Comparison of ENCODE assay signal across 14 mouse cellular contexts in the genomic region with DNA sequence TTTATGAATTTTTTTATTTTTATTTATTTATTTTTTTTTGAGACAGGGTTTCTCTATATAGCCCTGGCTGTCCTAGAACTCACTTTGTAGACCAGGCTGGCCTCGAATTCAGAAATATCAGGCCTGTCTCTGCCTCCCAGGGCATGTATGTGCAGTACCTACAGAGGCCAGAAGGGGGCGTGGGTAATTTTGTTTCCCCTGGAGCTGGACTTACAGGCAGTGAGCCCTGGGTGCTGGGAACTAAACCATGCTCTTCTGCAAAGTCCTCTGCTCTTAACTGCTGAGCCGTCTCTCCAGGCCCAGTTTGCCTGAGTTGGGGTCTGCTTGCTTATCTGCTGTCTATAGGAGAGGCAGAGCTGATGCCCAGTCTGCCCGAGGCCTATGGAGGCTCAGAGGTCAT. TPM values are rescaled to one million over a fixed set of nuclear protein-coding genes. Genes with fewer than 3 reads are reported as not detected.
A peak's percentile ranks its signal among the peaks of the same experiment; 100 is the strongest.
DNase-seq lines count a peak whose midpoint lies in the region; ATAC-seq and TF ChIP-seq lines count a peak whose summit lies in the region.
"Had no signal": no experiment of that assay in that cellular context is flagged by ENCODE, and none has a peak within 500 bp of the region (broad histone marks: within the 10 kb centered on the region; RNA-seq: fewer than 3 reads in every experiment).

No protein-coding gene starts in this region.

- H3K9me3 ChIP-seq in limb, embryonic 11.5 days (ENCODE audit: control insufficient read depth, low read length): 0 out of 2 replicates have a peak, but pooled peaks cover 2% of the 10 kb centered on the region
- no peaks in the 10 kb centered on the region for H3K9me3 ChIP-seq in hindbrain, embryonic 14.5 days (ENCODE audit: control insufficient read depth, low read length)

- no peaks in the 10 kb centered on the region for H3K36me3 ChIP-seq in limb, embryonic 11.5 days (ENCODE audit: control insufficient read depth, insufficient read depth, low read length)
- H3K36me3 ChIP-seq in hindbrain, embryonic 14.5 days (replicated peaks; ENCODE audit: control insufficient read depth, insufficient read depth): no peaks in the 10 kb centered on the region
- H3K36me3 ChIP-seq: limb, embryonic 13.5 days had no signal

- intact Hi-C loops in gastrocnemius, adult 2 months (cut with DNase I): no loop called here

- H3K9ac ChIP-seq in limb, embryonic 11.5 days (ENCODE audit: low read length): no peak overlapping the region
- H3K9ac ChIP-seq in hindbrain, embryonic 14.5 days: no peak overlapping the region
- H3K9ac ChIP-seq: limb, embryonic 13.5 days had no signal

- 63% methylated on average over 4 of the region's 4 CpGs for WGBS in limb, embryonic 11.5 days
- WGBS in hindbrain, embryonic 14.5 days: 67% methylated on average over 4 of the region's 4 CpGs

- TF ChIP-seq CTCF in gastrocnemius, adult 2 months (IDR thresholded peaks at IDR 0.05): peak; percentile 53

- H3K27me3 ChIP-seq in limb, embryonic 11.5 days (ENCODE audit: control insufficient read depth, insufficient read depth, low read length): peaks cover 19% of the 10 kb centered on the region
- peaks cover 22% of the 10 kb centered on the region for H3K27me3 ChIP-seq in hindbrain, embryonic 14.5 days (ENCODE audit: control insufficient read depth, insufficient read depth, low read length)

- no peak overlapping the region for H3K4me3 ChIP-seq in gastrocnemius, adult 2 months
- no peak overlapping the region for H3K4me3 ChIP-seq in limb, embryonic 11.5 days (ENCODE audit: low read depth, low read length)
- no peak overlapping the region for H3K4me3 ChIP-seq in hindbrain, embryonic 14.5 days (replicated peaks; ENCODE audit: low read length)
- H3K4me3 ChIP-seq: erythroblast, embryonic 14.5 days; limb, embryonic 13.5 days had no signal

- no peak for ATAC-seq in limb, embryonic 11.5 days (ENCODE audit: insufficient number of reproducible peaks, low FRiP score, low TSS enrichment, low read depth)
- no peak for ATAC-seq in hindbrain, embryonic 14.5 days (ENCODE audit: low FRiP score)
- ATAC-seq: midbrain, embryonic 16.5 days; Patski had no signal

- no peak overlapping the region for H3K4me2 ChIP-seq in limb, embryonic 11.5 days (ENCODE audit: low read depth, severe bottlenecking)
- H3K4me2 ChIP-seq in hindbrain, embryonic 14.5 days (replicated peaks): no peak overlapping the region
- H3K4me2 ChIP-seq: limb, embryonic 13.5 days had no signal

- no peak overlapping the region for H3K27ac ChIP-seq in gastrocnemius, adult 2 months
- H3K27ac ChIP-seq in limb, embryonic 11.5 days (replicated peaks; ENCODE audit: low read depth, low read length): no peak overlapping the region
- H3K27ac ChIP-seq in hindbrain, embryonic 14.5 days: no peak overlapping the region
- H3K27ac ChIP-seq: limb, embryonic 13.5 days had no signal

- no peak for DNase-seq in gastrocnemius, adult 2 months
- no peak for DNase-seq in gastrocnemius, adult 18-20 months (ENCODE audit: low spot score)
- DNase-seq in spleen, postnatal 4 days (ENCODE audit: low spot score in 2 of 2): peak; percentile 47 to 80
- no peak for DNase-seq in spleen, adult 18-20 months
- DNase-seq in limb, embryonic 11.5 days (ENCODE audit: low spot score): peak; percentile 52
- peak; percentile 67 for DNase-seq in thymus, postnatal 4 days
- no peak for DNase-seq in gastrocnemius, postnatal 25 days
- DNase-seq in hindbrain, embryonic 14.5 days (ENCODE audit: low spot score): no peak
- DNase-seq: cerebellum, adult 9-10 months; kidney, adult 8-10 months had no signal

- peaks cover 5% of the 10 kb centered on the region; the same call in 1 of the 2 replicates for H3K4me1 ChIP-seq in limb, embryonic 11.5 days (ENCODE audit: control insufficient read depth, insufficient read depth, low read length)
- no peaks in the 10 kb centered on the region; the same call in 1 of the 2 replicates for H3K4me1 ChIP-seq in hindbrain, embryonic 14.5 days (replicated peaks; ENCODE audit: control insufficient read depth, insufficient read depth, low read length)

RNA-seq across cellular contexts. Expression of gene Amz1, which starts 8.3 kb away (rescaled TPM):
- total RNA-seq in gastrocnemius, adult 2 months (2021): under 1 TPM in 1 of 2 experiments, not detected in 1; 0.17 TPM
- total RNA-seq in gastrocnemius, adult 18-20 months (2021): under 1 TPM in 1 of 2 experiments, not detected in 1; 0.36 TPM
- 0.52 and 0.71 TPM in 2 replicates for polyA plus RNA-seq in limb, embryonic 11.5 days (2014; fragmentation: Nextera tagmentation; extraction: Ambion mirVana)
- total RNA-seq in gastrocnemius, postnatal 25 days (2021): under 1 TPM in 1 of 2 experiments, not detected in 1; 0.29 TPM
- 3.7 and 3.9 TPM in 2 replicates for polyA plus RNA-seq in hindbrain, embryonic 14.5 days (2014; fragmentation: Nextera tagmentation; extraction: Ambion mirVana)
- polyA plus RNA-seq: erythroblast, embryonic 14.5 days had no signal

RNA-seq across cellular contexts. Expression of gene Brat1, which starts 27.4 kb away (rescaled TPM):
- total RNA-seq in gastrocnemius, adult 2 months (2021): 1 to 10 TPM; 4.9 to 5.5 TPM
- total RNA-seq in gastrocnemius, adult 18-20 months (2021): 1 to 10 TPM; 4.5 to 5.3 TPM
- polyA plus RNA-seq in limb, embryonic 11.5 days (2014; fragmentation: Nextera tagmentation; extraction: Ambion mirVana): 11.7 and 12.0 TPM in 2 replicates
- 1 to 10 TPM; 4.8 to 5.8 TPM for total RNA-seq in gastrocnemius, postnatal 25 days (2021)
- polyA plus RNA-seq in hindbrain, embryonic 14.5 days (2014; fragmentation: Nextera tagmentation; extraction: Ambion mirVana): 19.1 and 19.8 TPM in 2 replicates

RNA-seq across cellular contexts. Expression of gene Iqce, which starts 30.0 kb away (rescaled TPM):
- 1 to 10 TPM; 2.2 to 3.3 TPM for total RNA-seq in gastrocnemius, adult 2 months (2021)
- 1 to 10 TPM; 1.6 to 2.2 TPM for total RNA-seq in gastrocnemius, adult 18-20 months (2021)
- polyA plus RNA-seq in limb, embryonic 11.5 days (2014; fragmentation: Nextera tagmentation; extraction: Ambion mirVana): 15.1 and 22.7 TPM in 2 replicates
- total RNA-seq in gastrocnemius, postnatal 25 days (2021): 1 to 10 TPM; 3.4 to 3.9 TPM
- polyA plus RNA-seq in hindbrain, embryonic 14.5 days (2014; fragmentation: Nextera tagmentation; extraction: Ambion mirVana): 20.3 and 22.5 TPM in 2 replicates

Comparison
In these comparisons a context has a peak if more than half of its experiments do, and no peak if none do; other contexts are left out.
1. DNase-seq: peak in spleen, postnatal 4 days (2 of 2), limb, embryonic 11.5 days (single experiment) and thymus, postnatal 4 days (single experiment); none in gastrocnemius, adult 2 months (single experiment), gastrocnemius, adult 18-20 months (single experiment), spleen, adult 18-20 months (0 of 2), gastrocnemius, postnatal 25 days (single experiment) and hindbrain, embryonic 14.5 days (single experiment).